Mouse (Mus musculus): ENCODE measurements around the gene Gpn2. TPM values are rescaled to one million over a fixed set of nuclear protein-coding genes. Genes with fewer than 3 reads are reported as not detected.

Gene Gpn2
- polyA plus RNA-seq, 1 experiment from 2014 or later = 25.0 TPM

DNA sequence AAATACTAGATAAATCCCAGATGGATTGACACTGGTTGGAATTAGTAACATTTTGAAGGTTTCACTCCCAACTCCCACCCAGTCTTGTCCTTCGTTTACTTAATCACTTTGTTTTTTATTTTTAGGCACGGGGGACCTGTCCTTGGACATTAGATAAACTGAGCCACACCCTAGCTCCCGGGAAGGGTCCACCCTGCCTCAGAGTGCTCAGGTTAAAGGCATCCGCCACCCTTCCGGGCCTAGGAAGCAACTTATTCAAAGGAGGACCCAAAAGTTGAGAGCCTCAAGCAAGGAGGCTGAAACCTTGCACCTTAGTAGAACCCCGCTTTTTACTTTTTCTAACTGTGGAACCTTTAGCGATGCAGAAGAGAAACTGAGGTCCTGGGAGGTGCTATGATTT lies 15.0 kb downstream of the Gpn2 start:
- no peak for ATAC-seq
- H3K27me3 ChIP-seq = peaks cover 47% of the 10 kb centered on the region

DNA sequence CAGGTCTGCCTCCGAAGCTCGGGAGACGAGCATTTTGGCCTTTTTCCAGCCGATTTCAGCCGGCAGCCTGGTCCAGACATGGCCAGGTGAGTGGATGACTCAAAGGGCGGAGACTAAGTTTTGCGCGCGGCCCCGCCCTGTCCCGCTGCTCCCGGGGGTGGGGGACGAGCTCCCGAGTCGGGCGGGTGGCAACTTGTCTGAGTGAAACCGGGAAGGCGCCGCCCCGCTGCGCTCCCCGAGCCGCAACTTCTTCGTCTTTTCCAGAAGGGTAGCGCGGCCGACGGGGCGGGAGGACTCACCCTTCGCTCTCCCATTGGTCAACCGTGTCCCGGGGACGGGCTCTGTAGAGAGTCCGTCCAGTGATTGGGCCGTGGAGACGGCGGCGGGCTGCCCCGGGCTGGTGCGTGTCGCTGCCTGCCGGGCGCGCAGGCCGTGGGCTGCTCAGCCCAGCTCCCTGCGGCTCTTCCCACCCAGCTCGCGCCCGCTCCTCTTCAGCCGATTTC lies 15.5 kb downstream of the Gpn2 start:
- Histone ChIP-seq H3K9ac (peak overlapping the region; percentile 58), H3K36me3 (ENCODE audit: poor library complexity, severe bottlenecking) (peaks cover 13% of the 10 kb centered on the region), H3K27ac (no peak overlapping the region), H3K9me3 (replicated peaks) (no peaks in the 10 kb centered on the region), H3K4me1 (peaks cover 13% of the 10 kb centered on the region), H3K27me3 (peaks cover 47% of the 10 kb centered on the region), H3K4me2 (peak overlapping the region; percentile 69), H3K4me3 (peak overlapping the region; percentile 46)
- WGBS = under 1% methylated on average over 47 of the region's 50 CpGs
- ATAC-seq = peak; percentile 94

More for the DNA sequence above, 15.0 kb downstream of the Gpn2 start:
- no peaks in the 10 kb centered on the region for H3K9me3 ChIP-seq (replicated peaks)
- H3K4me1 ChIP-seq = peaks cover 13% of the 10 kb centered on the region
- peak overlapping the region; percentile 69 for H3K4me2 ChIP-seq
- 26% methylated on average over 7 of the region's 7 CpGs for WGBS
- H3K36me3 ChIP-seq (ENCODE audit: poor library complexity, severe bottlenecking) = peaks cover 10% of the 10 kb centered on the region
- H3K9ac ChIP-seq = peak overlapping the region; percentile 58
- H3K4me3 ChIP-seq = peak overlapping the region; percentile 46
- no peak overlapping the region for H3K27ac ChIP-seq

DNA sequence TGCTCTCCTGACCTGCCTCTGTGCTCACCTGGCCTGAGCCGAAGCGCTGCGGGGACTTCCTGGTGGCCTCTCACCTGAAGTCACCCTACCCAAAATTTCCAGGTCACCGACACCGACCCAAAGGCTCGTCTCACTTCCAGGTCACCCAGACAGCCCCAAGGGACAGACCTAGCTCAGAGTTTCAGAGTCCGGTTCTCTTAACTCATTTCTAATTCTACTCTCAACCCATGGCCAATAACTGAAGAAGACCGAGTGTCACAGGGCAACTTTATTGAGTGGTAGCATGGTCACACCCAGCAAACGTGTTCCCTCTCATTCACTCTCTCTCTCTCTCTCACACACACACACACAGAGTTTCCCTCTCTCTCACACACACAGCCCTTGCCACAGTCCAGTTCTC lies 16.1 kb downstream of the Gpn2 start:
- Histone ChIP-seq H3K4me1 (peaks cover 13% of the 10 kb centered on the region), H3K9me3 (replicated peaks) (no peaks in the 10 kb centered on the region), H3K36me3 (ENCODE audit: poor library complexity, severe bottlenecking) (peaks cover 18% of the 10 kb centered on the region), H3K9ac (no peak overlapping the region), H3K27me3 (peaks cover 47% of the 10 kb centered on the region), H3K27ac (no peak overlapping the region), H3K4me3 (peak overlapping the region; percentile 46), H3K4me2 (peak overlapping the region; percentile 69)
- peak; percentile 6; the same call in 1 of the 2 replicates for ATAC-seq
- WGBS = 19% methylated on average over 9 of the region's 9 CpGs

DNA sequence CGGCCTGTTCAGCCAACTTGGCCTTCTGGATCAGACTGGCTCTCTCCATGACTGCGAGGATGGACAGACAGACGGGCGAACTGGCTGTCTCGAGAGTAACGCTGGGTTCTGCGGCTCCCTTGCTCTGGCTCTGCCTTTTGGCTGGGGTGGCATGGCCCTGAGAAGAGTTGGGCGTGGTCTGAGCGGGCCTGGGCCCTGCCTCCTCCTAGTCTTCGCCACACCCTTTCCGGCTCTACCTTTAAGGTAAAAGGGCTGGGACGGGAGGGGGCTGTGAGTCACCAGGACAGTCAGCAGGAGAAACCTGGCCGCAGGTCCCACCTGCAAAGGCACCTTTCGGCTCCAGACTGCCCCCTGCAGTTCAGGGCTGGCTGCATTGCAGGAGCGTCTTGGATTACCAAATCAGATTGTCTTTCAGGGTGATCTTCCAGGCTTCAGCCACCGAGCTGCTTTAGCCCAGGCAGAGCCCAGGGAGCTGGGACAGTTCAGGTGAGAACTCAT lies 17.6 kb downstream of the Gpn2 start, which contains the start of gene Sfn:
Gene Sfn (minus strand): TSS at position 448 of the 498 bp plus-strand sequence.
- H3K4me1 ChIP-seq = peaks cover 13% of the 10 kb centered on the region
- no peaks in the 10 kb centered on the region for H3K9me3 ChIP-seq (replicated peaks)
- ATAC-seq = no peak
- peak within 1 kb of the TSS; percentile 12; the same call in 1 of the 2 replicates for H3K4me2 ChIP-seq
- peaks cover 47% of the 10 kb centered on the region for H3K27me3 ChIP-seq
- H3K27ac ChIP-seq = no peak within 1 kb of the TSS
- H3K4me3 ChIP-seq = no peak within 1 kb of the TSS
- WGBS = 3% methylated on average over 16 of the region's 16 CpGs
- peaks cover 33% of the 10 kb centered on the region for H3K36me3 ChIP-seq (ENCODE audit: poor library complexity, severe bottlenecking)
- no peak within 1 kb of the TSS for H3K9ac ChIP-seq

DNA sequence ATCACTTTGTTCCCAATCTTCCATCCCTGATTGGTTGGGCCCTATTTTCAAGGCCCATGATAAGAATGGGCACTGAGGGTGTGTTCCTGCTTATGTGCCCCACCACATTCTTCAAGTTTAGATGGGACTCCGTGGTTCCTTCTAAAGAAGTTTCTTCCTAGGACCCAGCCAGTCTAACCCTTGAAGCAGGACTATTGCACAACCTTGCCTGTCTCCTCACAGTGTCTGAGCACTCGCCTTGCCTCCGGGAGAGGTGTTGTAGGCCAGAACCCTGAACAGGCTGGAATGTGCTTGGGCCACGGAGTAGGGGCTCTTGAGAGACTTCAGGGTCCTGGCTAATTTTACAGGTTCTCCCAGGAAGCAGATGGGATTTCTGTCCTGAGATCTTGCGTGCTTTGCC lies 18.9 kb downstream of the Gpn2 start:
- WGBS = 93% methylated on average over 5 of the region's 5 CpGs
- Histone ChIP-seq H3K4me1 (peaks cover 13% of the 10 kb centered on the region), H3K9me3 (replicated peaks) (no peaks in the 10 kb centered on the region), H3K4me2 (no peak overlapping the region), H3K36me3 (ENCODE audit: poor library complexity, severe bottlenecking) (peaks cover 46% of the 10 kb centered on the region), H3K27me3 (peaks cover 47% of the 10 kb centered on the region), H3K9ac (no peak overlapping the region), H3K4me3 (no peak overlapping the region), H3K27ac (no peak overlapping the region)
- no peak for ATAC-seq

DNA sequence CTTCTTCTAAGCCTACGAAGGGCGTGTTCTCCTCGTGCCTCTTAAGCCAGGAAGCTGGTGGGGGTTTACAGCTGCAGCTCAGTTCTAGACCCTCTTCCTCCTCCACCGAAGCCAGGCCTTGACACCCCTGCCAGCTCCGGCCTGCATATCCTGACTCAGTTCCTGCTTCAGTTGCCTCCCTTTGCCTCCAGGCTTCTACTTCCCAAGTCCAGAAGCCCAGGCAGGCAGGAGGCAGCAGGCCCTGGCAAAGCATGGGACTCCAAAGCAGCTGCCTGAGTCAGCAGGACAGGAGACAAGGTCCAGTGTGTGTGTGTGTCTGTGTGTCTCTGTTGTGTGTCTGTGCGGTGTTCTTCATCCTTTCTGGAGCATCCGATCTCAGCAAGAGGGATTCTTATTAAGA lies 20.0 kb downstream of the Gpn2 start:
- H3K4me3 ChIP-seq = no peak overlapping the region
- H3K27ac ChIP-seq = no peak overlapping the region
- ATAC-seq = no peak
- WGBS = 94% methylated on average over 7 of the region's 7 CpGs
- peaks cover 55% of the 10 kb centered on the region for H3K36me3 ChIP-seq (ENCODE audit: poor library complexity, severe bottlenecking)
- H3K9ac ChIP-seq = no peak overlapping the region
- no peak overlapping the region for H3K4me2 ChIP-seq
- peaks cover 12% of the 10 kb centered on the region for H3K4me1 ChIP-seq
- peaks cover 36% of the 10 kb centered on the region for H3K27me3 ChIP-seq
- H3K9me3 ChIP-seq (replicated peaks) = no peaks in the 10 kb centered on the region

DNA sequence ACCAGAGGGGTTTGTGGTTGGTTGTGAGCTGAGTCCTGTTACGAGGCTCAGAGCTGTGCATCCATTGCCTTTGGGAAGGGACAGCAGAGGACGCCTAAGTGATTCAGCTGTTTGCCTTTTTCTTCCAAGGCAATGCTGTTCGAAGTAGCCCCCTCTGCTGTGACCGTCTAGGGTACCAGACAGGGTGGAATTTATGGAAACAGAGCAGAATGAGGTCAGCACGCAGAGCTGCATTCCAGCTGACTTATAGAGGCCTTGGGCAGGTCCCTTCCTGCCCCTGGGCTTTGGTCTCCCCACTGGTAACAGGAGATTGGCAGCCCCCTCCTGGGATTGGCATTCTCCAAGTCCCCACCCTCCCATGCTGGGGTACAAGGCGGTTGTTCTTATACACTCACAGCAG lies 20.7 kb downstream of the Gpn2 start:
- Histone ChIP-seq H3K36me3 (ENCODE audit: poor library complexity, severe bottlenecking) (peaks cover 55% of the 10 kb centered on the region), H3K4me3 (no peak overlapping the region), H3K27me3 (peaks cover 29% of the 10 kb centered on the region), H3K9ac (no peak overlapping the region), H3K9me3 (replicated peaks) (no peaks in the 10 kb centered on the region), H3K4me1 (peaks cover 5% of the 10 kb centered on the region), H3K4me2 (no peak overlapping the region), H3K27ac (no peak overlapping the region)
- WGBS = 67% methylated on average over 6 of the region's 6 CpGs
- no peak for ATAC-seq

DNA sequence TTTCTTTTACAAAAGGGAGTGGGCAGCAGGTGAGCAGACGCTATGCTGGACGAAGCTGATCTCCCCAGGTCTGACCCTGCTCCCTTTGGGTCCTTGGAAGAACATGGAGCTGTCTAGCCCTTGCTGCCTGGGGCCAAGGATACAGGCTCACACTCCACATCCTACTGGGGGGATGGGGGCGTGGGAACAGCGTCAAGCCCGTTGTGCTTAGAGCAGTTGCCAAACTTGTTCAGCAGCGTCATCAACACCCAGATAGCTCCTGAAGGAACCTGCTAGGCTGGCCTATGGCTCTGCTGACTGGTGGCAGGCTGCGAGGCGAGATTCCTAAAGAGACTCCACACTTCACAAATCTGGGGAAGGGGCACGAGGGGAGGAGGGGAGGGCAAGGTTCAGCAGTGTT lies 21.2 kb downstream of the Gpn2 start:
- Histone ChIP-seq H3K9ac (no peak overlapping the region), H3K36me3 (ENCODE audit: poor library complexity, severe bottlenecking) (peaks cover 58% of the 10 kb centered on the region), H3K4me3 (no peak overlapping the region), H3K4me1 (no peaks in the 10 kb centered on the region; the same call in 1 of the 2 replicates), H3K27me3 (peaks cover 24% of the 10 kb centered on the region), H3K27ac (no peak overlapping the region), H3K4me2 (no peak overlapping the region), H3K9me3 (replicated peaks) (no peaks in the 10 kb centered on the region)
- no peak for ATAC-seq
- 71% methylated on average over 9 of the region's 9 CpGs for WGBS

DNA sequence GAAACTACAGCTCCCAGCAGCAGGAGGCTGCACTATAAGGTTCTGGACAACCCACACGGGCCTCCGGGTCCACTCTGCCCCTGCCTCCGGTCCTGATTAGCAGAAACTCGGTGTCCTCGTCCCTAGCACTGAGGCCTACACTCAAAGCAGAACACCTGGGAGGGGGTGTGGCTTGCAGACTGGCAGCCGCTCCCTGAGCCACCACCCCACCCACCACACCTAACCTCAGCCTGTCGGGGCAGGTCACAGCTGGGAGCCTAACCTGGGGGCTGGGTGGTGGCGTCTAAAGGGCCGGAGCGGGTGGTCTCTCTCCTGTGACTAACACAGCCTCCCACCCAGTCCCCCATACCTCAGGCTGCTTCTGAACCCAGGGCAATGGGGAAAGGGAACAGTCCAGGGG lies 23.1 kb downstream of the Gpn2 start:
- H3K27ac ChIP-seq = no peak overlapping the region
- no peak overlapping the region for H3K9ac ChIP-seq
- H3K9me3 ChIP-seq (replicated peaks) = no peaks in the 10 kb centered on the region
- 78% methylated on average over 10 of the region's 10 CpGs for WGBS
- ATAC-seq = no peak
- H3K36me3 ChIP-seq (ENCODE audit: poor library complexity, severe bottlenecking) = peaks cover 74% of the 10 kb centered on the region
- peaks cover 6% of the 10 kb centered on the region for H3K27me3 ChIP-seq
- H3K4me2 ChIP-seq = no peak overlapping the region
- H3K4me1 ChIP-seq = no peaks in the 10 kb centered on the region
- no peak overlapping the region for H3K4me3 ChIP-seq

DNA sequence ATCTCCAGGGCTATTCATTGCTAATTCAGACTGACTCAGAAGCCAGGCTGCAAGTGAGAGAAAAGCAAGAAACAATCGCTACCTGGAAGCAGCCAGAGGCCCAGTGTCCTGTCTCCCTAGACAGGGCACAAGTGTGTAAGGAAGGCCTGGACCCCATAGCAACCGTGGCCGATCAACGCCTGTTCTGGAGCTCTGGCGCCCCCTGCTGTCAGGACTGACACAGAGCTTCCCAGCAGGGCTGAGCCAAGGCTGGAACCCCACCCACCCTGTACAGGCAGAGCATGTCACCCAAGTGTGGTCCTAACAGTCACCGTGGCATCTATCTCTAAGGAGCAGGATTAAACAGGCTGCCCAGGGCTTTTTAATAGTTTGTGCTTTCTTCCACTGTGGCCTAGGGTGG lies 25.6 kb downstream of the Gpn2 start:
- H3K27ac ChIP-seq = no peak overlapping the region
- no peak for ATAC-seq
- H3K9ac ChIP-seq = no peak overlapping the region
- H3K4me1 ChIP-seq = no peaks in the 10 kb centered on the region
- H3K9me3 ChIP-seq (replicated peaks) = no peaks in the 10 kb centered on the region
- H3K36me3 ChIP-seq (ENCODE audit: poor library complexity, severe bottlenecking) = peaks cover 86% of the 10 kb centered on the region
- no peak overlapping the region for H3K4me3 ChIP-seq
- H3K27me3 ChIP-seq = no peaks in the 10 kb centered on the region
- no peak overlapping the region for H3K4me2 ChIP-seq
- 20% methylated on average over 6 of the region's 6 CpGs for WGBS

DNA sequence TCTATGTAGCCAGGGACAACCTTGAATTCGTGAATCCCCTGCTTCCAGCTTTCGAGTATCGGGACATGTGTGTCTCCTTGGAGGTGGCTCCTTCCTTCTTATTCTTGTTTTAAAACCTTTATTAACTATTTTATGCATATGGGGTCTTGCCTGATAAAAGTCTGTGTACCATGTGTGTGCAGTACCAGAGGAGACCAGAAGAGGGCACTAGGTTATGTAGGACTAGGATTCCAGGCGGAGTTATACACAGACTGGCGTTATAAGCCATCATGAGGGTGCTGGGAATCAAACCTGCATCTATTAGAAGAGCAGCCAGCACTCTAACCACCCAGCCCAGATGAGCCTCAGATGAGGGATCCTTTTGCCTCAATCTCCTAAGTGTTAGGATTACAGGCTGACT lies 27.7 kb downstream of the Gpn2 start:
- no peaks in the 10 kb centered on the region for H3K27me3 ChIP-seq
- 98% methylated on average over 5 of the region's 5 CpGs for WGBS

DNA sequence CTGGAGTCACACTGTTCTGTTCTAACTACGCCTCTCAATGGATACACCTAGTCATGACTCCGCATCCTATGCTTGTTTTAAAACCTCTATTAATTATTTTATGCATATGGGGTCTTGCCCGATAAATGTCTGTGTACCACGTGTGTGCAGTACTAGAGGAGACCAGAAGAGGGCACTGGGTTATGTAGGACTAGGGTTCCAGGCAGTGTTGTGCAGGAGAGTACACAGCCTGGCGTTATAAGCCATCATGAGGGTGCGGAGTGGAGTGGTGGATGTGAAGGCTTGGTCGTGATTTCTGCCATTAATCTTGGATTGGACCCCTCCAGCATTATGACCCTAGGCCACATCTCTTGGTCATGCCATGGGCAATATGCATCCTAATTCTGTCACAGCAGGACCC lies 28.3 kb downstream of the Gpn2 start:
- H3K36me3 ChIP-seq (ENCODE audit: poor library complexity, severe bottlenecking) = peaks cover 73% of the 10 kb centered on the region
- H3K4me1 ChIP-seq = no peaks in the 10 kb centered on the region
- H3K4me3 ChIP-seq = no peak overlapping the region
- H3K9ac ChIP-seq = no peak overlapping the region
- no peaks in the 10 kb centered on the region for H3K9me3 ChIP-seq (replicated peaks)
- H3K27ac ChIP-seq = no peak overlapping the region
- ATAC-seq = no peak
- 97% methylated on average over 7 of the region's 7 CpGs for WGBS
- H3K27me3 ChIP-seq = no peaks in the 10 kb centered on the region
- no peak overlapping the region for H3K4me2 ChIP-seq

More for the DNA sequence above, 27.7 kb downstream of the Gpn2 start:
- H3K9me3 ChIP-seq (replicated peaks) = no peaks in the 10 kb centered on the region
- peaks cover 79% of the 10 kb centered on the region for H3K36me3 ChIP-seq (ENCODE audit: poor library complexity, severe bottlenecking)
- H3K4me3 ChIP-seq = no peak overlapping the region
- no peak overlapping the region for H3K27ac ChIP-seq
- no peak for ATAC-seq
- H3K4me1 ChIP-seq = no peaks in the 10 kb centered on the region
- H3K9ac ChIP-seq = no peak overlapping the region
- H3K4me2 ChIP-seq = no peak overlapping the region

DNA sequence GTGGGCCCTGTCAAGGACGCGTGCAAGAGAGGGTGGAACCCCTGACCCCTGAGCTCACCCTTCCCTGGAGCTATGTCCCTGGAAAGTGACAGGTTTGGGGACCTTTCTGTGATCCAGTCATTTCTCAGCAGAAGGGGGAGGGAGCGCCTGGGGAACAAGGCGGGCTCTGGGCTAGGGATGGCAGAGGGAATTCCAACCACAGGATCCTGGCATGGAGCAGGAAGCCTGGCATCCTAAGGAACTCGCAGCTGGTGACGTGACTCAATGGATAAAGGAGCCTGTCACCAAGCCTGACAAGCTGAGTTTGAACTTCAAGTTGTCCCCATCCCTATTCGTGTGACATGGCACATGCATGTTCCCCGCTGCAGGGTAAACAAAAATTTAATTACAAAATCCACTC lies 28.9 kb downstream of the Gpn2 start:
- no peaks in the 10 kb centered on the region for H3K4me1 ChIP-seq
- H3K4me2 ChIP-seq = no peak overlapping the region
- no peaks in the 10 kb centered on the region for H3K27me3 ChIP-seq
- 92% methylated on average over 8 of the region's 8 CpGs for WGBS
- no peak overlapping the region for H3K27ac ChIP-seq
- ATAC-seq = no peak
- H3K36me3 ChIP-seq (ENCODE audit: poor library complexity, severe bottlenecking) = peaks cover 67% of the 10 kb centered on the region
- no peaks in the 10 kb centered on the region for H3K9me3 ChIP-seq (replicated peaks)
- no peak overlapping the region for H3K4me3 ChIP-seq
- H3K9ac ChIP-seq = no peak overlapping the region
